Mouse (Mus musculus) splenic B cell, adult 2 months (primary cell): ENCODE measurements around the gene Tmem151b.

ENCODE experiments used
- DNase-seq: peaks from one replicate; pipeline ENCODE4 v3.0.0-alpha.2; 2011; ENCODE audit warnings: low read depth, low spot score
- H3K27me3 ChIP-seq: 2 replicates; pipeline ENCODE4 v1.6.1; 2012; ENCODE audit warnings: mild to moderate bottlenecking, low read length, moderate library complexity, mixed read lengths; ENCODE audit not compliant: control insufficient read depth, poor library complexity, insufficient read depth, severe bottlenecking
- H3K36me3 ChIP-seq: 2 replicates; pipeline ENCODE4 v1.6.1; 2012; ENCODE audit warnings: mild to moderate bottlenecking, low read length, moderate library complexity, mixed read lengths; ENCODE audit not compliant: control insufficient read depth, poor library complexity, insufficient read depth, severe bottlenecking

Tmem151b gene

GRCm38 (mm10) chr17:45549617-45550181, at the start of gene Tmem151b:
Gene Tmem151b, minus strand, starts transcription at chr17:45549677.
- H3K36me3 ChIP-seq: no peaks in the 10 kb centered on the region
- peak; percentile 35 for DNase-seq
- H3K27me3 ChIP-seq: peaks cover 3% of the 10 kb centered on the region

GRCm38 (mm10) chr17:45598891-45599290, 49.4 kb upstream of the Tmem151b start:
- no peaks in the 10 kb centered on the region for H3K36me3 ChIP-seq
- no peaks in the 10 kb centered on the region for H3K27me3 ChIP-seq
- no peak for DNase-seq

- Histone ChIP-seq H3K27me3 (no peaks in the 10 kb centered on the region), H3K36me3 (no peaks in the 10 kb centered on the region)
- DNase-seq: no peak
These were observed 48.9 kb upstream of the Tmem151b start for GRCm38 (mm10) chr17:45598376-45598775.

GRCm38 (mm10) chr17:45597787-45598186, 48.3 kb upstream of the Tmem151b start:
- DNase-seq: peak; percentile 37
- Histone ChIP-seq H3K27me3 (no peaks in the 10 kb centered on the region), H3K36me3 (no peaks in the 10 kb centered on the region)

GRCm38 (mm10) chr17:45596631-45597396, 47.3 kb upstream of the Tmem151b start:
- peak; percentile 64 for DNase-seq
- Histone ChIP-seq H3K36me3 (no peaks in the 10 kb centered on the region), H3K27me3 (no peaks in the 10 kb centered on the region)

GRCm38 (mm10) chr17:45595736-45596390, 46.4 kb upstream of the Tmem151b start:
- Histone ChIP-seq H3K27me3 (no peaks in the 10 kb centered on the region), H3K36me3 (no peaks in the 10 kb centered on the region)
- DNase-seq: no peak

- peak; percentile 64 for DNase-seq
- no peaks in the 10 kb centered on the region for H3K27me3 ChIP-seq
- no peaks in the 10 kb centered on the region for H3K36me3 ChIP-seq
These were observed 45.6 kb upstream of the Tmem151b start for GRCm38 (mm10) chr17:45594881-45595735.

GRCm38 (mm10) chr17:45594195-45594594, 44.7 kb upstream of the Tmem151b start:
- no peaks in the 10 kb centered on the region for H3K27me3 ChIP-seq
- DNase-seq: no peak
- H3K36me3 ChIP-seq: no peaks in the 10 kb centered on the region

GRCm38 (mm10) chr17:45593479-45593878, 44.0 kb upstream of the Tmem151b start:
- H3K36me3 ChIP-seq: no peaks in the 10 kb centered on the region
- H3K27me3 ChIP-seq: no peaks in the 10 kb centered on the region
- no peak for DNase-seq

- H3K36me3 ChIP-seq: no peaks in the 10 kb centered on the region
- no peaks in the 10 kb centered on the region for H3K27me3 ChIP-seq
- DNase-seq: no peak
These were observed 43.3 kb upstream of the Tmem151b start for GRCm38 (mm10) chr17:45592606-45593431.

- H3K36me3 ChIP-seq: no peaks in the 10 kb centered on the region
- no peaks in the 10 kb centered on the region for H3K27me3 ChIP-seq
- no peak for DNase-seq
These were observed 42.5 kb upstream of the Tmem151b start for GRCm38 (mm10) chr17:45591701-45592605.

GRCm38 (mm10) chr17:45590410-45590809, 40.9 kb upstream of the Tmem151b start:
- H3K36me3 ChIP-seq: no peaks in the 10 kb centered on the region
- DNase-seq: no peak
- H3K27me3 ChIP-seq: no peaks in the 10 kb centered on the region

- DNase-seq: no peak
- H3K27me3 ChIP-seq: no peaks in the 10 kb centered on the region
These were observed 40.4 kb upstream of the Tmem151b start for GRCm38 (mm10) chr17:45589844-45590243.

More at GRCm38 (mm10) chr17:45589844-45590243, 40.4 kb upstream of the Tmem151b start:
- no peaks in the 10 kb centered on the region for H3K36me3 ChIP-seq
